Mouse (Mus musculus) ovary, adult 18-20 months (tissue): ENCODE data around the gene Dnajc12.
"Not testable (repeated sequence)": the region's sequence is repeated elsewhere in the genome, so short reads cannot be mapped to it uniquely, and the experiment has no call there.

Experiments
- DNase-seq: peaks from one replicate; pipeline ENCODE4 v3.0.0; 2022; ENCODE audit warnings: low spot score, mixed read lengths

The Dnajc12 gene

DNA sequence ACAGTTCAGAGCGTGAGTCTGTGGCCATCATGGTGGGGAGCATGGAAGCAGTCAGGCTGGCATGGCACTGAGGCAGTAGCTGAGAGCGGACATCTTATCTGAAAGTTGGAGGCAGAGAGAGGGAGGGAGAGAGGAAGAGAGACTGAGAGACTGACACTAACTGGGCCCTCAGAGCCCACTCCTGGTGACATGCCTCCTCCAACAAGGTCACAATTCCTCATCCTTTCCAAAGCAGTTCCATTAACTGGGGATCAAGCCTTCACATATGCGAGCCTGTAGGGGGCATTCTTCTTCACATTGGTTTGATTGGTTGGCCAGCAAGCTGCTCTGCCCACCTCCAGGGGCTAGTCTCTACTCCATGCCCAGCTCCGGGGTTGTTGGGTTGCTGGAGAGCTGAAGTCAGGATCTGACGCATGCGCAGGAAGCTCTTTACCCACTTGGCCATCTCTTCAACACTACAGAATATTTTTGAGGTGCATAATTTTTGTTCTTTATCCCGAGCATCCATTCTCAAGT, 49.0 kb downstream of the Dnajc12 start:
- no peak for DNase-seq

DNA sequence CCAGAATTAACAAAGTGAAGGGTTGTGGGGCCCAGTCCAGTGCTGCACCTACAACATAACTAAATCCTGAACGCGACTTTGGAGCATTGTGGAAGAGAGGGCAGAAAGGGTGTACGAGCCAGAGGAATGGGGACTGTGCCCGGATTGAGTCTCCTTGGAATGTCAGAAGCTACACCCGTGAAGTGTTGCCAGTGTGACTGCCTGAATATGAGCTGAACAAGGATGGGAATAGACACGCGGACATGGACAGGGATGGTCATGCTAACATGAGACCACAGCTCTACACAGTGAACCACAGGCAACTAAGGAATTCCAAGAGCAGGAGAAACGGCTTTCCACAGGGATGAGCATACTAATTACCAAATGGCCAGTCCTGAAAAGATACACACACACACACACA, 49.9 kb downstream of the Dnajc12 start:
- no peak for DNase-seq

DNA sequence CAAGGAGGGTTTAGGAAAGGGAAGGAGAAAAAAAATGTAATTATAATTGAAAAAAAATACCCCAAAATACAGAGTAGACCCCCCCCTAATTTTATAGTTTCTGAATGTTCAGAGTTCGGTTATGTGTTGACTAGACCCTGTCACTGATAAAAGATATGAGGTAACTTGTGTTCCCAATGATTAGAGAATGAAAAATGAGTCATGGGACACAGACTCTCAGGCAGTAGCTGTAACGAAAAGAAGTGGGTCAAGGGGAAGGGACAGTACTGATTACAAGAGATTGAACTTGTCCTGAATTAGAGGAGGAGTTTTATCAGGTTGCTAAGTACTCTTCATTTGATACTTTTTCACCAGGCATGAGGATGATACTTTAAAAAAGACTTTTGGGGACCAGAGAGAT, 50.6 kb downstream of the Dnajc12 start:
- no peak for DNase-seq

DNA sequence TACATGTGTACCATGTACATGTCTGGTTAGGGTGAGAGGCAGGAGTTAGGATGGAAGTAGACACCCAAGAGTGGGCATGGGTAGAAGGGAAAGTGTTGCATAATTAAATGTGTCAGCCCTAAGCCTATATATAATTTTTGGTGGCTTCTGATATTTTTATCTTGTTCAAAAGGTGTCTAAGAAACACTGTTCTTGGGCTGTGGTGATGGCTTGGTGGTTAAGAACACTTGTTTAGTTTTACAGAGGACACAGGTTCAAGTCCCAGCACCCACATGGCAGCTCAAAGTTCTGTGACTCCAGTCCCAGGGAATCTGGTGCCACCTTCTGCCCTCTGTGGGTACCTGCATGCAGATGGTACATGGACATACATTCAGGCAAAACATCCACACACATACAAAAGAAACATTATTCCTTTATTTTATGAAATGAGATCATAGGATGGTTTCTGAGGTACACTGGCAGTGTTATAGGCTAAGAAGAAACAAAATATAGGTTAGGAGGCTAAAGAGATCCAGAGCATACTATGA, 56.6 kb downstream of the Dnajc12 start:
- no peak for DNase-seq

DNA sequence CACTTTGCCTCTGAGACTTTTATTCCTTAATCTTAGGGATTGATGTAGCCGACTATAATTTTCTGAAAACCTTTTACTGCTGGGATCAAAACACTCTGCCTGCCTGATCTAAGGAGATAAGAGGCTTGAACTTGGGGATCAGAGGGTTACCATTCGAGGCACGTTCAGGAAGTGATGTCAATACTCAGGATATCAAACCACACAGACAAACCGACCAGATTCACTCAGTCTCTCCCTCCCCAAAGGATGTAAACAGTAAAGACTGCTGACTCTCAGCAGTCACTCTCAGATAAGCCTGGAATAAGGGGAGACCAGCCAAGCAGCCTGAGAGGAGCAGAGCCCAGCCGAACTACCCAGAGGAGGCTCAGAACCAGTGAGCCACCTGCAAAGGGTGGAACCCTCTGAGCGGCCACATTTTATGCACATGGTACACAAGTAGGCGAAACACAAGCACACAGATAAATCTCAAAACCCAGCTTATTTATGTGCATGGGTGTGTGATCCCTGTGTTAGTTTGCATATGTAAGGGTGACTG, 57.5 kb downstream of the Dnajc12 start:
- no peak for DNase-seq

DNA sequence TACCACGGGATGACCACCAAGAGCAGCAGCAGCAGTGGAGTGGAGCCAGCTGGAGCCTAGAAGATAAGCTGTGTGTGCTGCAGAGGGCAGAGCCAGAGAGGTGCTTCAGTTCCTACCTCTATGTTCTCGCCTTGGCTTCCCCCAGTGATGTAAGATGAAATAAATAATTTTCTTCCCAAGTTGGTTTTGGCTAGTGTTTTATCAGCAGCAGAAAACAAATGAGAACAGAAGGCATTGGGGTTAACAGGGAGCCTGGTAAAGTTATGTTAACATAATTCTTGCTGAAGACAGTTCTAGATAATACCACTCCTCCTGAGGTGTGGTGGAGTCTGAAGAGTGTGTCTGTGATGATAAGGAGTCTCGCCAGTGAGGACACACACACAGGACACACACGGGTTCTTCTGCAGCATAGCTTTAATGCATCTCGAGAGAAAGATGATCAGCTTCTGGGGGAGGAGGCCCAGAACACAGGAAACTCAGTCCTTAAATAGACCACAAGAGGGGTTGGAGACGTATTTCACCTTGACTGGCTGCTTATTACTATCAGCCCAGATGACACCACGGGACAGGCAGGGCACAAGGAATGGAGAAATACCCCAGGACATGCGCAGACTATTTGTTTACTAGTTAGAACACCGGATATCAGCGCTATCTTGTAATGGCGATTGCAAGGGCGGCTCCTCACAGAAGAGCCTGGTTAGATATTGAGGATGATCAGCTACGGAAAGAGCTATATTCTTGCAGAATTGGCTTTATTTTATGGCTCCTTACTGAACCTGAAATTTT, 62.6 kb downstream of the Dnajc12 start:
- DNase-seq = not testable (repeated sequence)

DNA sequence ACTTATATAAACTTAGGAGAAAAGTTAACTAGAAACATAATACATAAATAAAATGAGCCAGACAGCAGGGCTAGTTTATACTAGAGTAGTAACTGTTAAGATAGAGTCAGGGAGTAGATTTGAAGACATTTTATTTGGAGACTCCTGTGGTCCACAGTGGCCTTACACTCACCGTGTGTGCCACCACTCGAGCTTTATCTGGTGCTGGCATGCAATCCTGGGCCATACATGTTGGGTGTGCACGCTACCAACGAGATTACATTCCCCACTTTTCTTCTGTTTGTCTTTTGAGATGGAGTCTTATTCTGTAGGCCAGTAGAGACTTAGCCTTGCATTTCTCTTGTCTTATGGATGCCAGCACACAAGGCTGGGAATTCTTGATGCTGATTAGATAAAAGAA, 71.7 kb downstream of the Dnajc12 start:
- no peak for DNase-seq

DNA sequence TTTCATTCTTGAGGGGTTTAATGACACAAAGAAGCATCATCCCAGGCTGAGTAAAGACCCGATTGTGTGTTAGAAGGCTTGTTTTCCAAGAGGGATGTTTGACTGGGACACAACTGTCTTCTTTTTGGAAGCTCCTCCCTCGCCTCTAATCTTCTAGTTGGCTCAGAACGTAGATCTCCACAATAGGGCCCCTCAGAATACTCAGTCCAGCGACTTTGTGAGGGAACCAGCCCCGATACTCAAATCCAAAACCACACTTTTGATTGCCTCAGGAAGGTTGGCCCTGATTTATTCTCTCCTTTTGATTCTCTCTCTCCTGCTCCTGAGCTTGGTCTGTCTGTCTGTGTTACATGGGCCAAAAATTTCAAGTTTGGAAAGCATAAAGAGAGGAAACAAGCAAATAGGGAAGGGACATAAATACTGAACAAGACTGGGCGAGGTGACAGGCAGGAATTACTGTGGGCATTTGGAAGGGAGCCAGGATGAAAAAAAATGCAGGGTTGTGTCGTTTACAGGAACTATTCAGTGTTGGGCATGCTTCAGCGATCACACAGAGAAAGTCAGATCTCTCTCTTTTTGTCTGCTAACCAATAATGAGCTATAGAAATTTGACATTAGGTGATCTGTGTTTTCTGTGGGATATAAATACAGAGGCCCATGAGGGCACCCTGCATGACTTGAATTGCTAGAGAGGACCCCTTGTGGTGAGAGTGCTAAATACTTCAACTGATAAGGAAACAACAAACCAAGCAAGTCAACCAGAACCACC, 73.1 kb downstream of the Dnajc12 start:
- peak; percentile 9 for DNase-seq

DNA sequence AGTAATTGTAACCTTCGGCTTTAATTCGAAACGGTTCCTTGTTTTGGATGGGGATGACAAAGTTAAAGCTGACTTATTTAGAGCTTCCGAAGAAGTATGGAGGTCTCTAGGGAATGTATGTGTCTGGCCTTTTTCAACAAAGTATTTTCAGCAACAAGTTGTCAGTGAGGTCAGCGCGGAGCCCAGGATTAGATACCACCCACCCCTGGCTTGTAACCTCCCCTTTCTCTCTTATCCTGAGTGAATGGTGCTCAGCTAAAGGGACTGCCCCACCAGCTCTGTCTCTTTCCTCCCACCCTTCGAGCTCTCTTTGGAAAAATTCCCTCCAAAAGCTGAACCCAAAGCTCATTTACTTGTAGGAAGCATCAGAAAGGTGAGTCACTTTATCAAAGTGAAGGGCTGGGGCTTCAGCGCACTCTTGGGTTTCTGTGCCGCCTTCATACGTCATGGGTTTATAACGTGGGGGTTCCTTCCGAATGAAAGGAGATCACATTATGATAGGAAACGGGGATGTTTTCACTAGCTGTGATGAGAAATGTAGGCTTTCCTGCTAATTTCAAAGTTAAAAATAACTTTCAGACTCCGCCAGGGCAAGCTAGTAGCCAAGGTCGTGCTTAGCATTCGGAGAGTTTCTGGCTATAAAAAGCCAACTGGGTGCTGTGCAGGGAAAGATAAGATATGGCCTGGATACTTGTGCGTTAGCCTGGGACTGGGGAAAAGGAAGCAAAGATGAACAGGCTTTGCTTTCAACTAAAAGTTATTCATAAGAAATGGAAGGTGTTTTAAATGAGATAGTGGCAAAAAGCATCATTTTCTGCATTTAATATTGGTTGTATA, 75.3 kb downstream of the Dnajc12 start:
- DNase-seq = peak; percentile 37
